Mouse (Mus musculus): ENCODE results near the gene Fam19a2.
A peak's percentile ranks its signal among the peaks of the same experiment; 100 is the strongest.

Fam19a2 gene

DNA sequence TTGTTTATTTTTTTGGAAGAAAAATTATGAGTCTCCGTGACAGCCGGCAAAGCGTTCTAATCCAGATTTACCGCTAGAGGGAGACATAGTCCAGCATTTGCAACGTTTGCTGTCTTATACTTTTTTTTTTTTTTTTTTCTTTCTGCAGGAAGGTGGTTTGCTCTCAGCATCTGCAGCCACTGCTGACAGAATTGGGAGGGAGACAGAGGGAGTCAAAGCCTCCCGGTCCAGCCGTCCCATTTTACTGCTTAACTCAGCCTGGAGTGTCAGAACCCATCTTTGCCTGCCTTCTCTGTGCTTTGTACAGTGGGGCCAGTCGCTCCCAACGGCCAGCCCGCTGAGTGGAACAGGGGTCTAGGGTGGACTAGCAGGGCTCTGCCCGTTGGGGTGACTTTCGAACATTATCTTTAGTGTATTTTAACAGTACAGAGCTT lies at the start of gene Fam19a2:
Gene Fam19a2 (plus strand): TSS at position 121 of the 434 bp plus-strand sequence.
- peak; percentile 68 to 72 for DNase-seq (ENCODE audit: low spot score in 2 of 2)

DNA sequence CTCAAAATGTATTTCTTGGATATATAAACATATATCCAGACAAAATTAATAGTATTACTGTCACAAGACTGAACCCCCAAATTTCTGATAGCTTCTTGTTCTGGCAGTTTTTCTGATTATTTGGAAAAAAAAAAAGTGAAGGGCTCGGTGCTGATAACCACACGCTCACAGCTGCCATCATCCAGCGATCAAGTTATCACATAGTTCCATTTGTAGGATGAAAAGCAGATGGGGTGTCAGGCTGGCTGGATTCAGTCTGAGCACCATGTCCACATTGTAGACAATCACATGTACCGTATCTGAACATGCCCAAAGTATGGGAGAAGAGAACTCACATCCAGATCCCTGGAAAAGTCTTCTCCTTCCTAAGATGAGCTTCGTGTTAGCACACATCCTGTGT lies 41.0 kb upstream of the Fam19a2 start:
- no peak for DNase-seq (ENCODE audit: low spot score in 2 of 2)

DNA sequence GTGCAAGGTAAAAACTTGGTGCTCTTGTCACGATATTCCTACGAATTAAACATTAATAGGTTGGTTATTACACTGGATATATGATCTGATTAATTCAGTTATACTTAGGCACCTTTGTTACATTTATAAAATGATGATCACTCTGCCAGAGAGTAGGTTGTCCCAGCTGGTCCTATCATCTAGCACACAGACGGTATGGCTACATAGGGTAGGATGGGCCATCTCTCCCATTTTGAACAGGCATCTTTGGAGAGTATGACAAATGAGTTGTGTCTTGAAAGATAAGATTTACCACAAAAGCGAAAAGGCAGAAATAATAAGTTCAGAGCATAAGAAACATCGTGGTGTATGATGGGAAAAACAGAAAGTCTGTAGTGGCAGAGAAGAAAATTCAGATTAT lies 34.4 kb upstream of the Fam19a2 start:
- no peak for DNase-seq (ENCODE audit: low spot score in 2 of 2)

DNA sequence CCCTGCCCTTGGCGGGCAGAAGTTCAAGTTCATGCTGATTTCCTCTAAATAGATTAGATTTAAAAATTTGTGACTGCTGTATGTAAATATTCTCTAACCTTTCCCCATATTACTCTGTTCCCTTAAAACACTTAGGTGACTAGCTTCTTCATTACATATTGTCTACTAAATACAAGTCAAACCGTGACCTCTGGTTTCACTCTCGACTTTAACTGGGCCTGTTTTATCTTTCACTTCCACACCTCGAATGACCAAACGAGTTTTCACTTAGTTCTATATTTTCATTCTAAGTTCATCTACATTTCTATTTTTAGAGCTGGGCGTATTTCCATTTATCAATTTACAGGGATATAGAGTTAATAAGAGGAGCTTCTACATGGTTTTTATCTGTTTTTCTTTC lies 15.7 kb upstream of the Fam19a2 start:
- DNase-seq (ENCODE audit: low spot score in 2 of 2), result no peak

DNA sequence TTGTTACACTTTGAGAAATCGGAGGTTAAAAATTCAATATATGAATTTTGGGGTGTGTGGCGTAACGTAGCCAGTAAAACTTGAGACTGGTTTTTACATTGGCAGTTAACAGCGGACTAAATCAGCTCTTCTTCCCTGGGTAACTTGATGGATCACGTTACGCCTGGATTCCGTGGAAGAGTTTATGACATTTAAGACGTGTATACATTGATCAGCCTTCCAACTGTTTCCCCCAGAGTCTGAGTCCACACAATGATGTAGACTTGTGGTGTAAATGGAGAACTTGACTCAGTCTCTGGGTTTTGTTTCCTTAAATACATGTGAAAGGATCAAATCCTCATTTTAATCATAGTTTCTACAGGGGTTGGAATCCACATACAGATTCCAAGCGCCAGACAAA lies 11.9 kb upstream of the Fam19a2 start:
- DNase-seq (ENCODE audit: low spot score in 2 of 2), result no peak

DNA sequence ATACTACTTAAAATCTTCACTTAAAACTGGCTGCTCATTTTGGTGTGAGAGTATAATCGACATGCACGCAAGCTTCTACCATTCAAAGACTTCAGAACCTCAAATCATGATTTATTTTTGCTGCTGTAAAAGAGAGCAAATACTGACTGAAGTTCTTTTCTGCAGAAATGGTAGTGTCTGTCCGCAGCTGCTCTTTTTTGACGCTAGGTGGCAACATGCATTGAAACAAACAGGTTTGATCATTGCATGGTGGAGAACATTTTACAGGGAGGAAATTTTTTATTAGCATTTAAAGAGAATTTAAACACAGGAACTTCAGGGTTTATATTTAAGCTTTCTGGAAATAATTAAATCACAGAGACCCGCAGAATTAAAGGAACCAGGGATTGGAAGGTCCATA lies 9.5 kb upstream of the Fam19a2 start:
- DNase-seq (ENCODE audit: low spot score in 2 of 2), result peak; percentile 54 to 65

DNA sequence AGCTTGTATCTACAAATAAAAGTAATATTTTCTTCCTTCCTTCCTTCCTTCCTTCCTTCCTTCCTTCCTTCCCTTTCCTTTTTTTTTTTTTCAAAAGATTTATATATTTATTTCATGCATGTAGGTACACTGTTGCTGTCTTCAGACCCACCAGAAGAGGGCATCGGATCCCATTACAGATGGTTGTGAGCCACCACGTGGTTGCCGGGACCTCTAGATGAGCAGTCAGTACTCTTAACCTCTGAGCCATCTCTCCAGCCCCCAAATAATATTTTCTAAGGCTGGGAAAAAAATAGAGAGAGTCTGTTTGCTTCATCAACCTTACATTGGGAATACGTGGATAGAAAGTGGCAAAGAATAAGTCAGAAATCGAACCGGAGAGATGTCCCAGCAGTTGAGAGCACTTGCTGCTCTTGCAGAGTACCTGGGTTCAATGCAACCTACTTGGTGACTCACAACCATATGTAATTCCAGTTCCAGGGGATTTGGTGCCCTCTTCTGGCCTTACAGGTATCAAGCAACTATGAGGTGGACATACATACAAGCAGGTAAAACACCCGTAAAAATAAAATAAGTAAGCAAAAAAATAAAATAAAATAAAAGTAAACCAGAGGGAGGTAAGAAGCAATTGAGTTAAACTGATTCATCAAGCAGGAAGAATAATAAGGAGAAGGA lies 8.0 kb upstream of the Fam19a2 start:
- no peak for DNase-seq (ENCODE audit: low spot score in 2 of 2)

DNA sequence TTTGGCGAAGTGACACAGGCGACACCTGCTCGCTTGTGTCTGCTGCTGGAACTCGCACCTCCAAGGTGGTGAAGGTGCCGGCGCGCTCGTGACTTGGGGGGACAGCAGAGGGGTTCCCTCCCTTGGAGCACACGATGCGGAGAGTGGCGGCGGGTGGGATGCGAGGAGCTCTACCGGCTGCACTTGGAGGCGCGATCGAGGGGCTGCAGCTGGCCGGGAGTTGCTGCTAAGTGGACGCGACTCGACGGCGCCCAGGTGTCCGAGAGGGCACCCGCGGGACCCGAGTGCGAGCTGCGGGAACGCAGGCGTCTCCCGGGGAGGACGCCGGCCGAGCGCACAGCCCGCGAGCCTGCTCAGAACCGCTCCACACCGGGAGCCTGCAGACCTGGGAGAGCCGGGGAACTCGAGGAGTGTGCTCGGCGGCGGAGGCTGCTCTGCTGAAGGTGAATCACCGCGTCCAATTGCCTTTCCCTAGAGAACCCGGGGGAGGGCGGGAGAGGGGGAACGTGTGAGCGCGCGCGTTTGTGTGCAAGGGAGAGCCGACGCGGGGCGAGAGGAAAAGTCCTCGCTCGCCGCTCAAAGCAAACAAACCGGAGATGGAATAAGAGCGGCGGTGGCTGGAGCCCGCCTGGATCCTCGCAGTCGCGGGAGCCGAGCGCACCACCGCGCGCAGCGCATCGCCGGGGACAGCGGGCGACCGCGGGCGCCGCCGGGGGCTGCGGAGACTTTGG lies 830 bp downstream of the Fam19a2 start:
- peak; percentile 77 to 80 for DNase-seq (ENCODE audit: low spot score in 2 of 2)

DNA sequence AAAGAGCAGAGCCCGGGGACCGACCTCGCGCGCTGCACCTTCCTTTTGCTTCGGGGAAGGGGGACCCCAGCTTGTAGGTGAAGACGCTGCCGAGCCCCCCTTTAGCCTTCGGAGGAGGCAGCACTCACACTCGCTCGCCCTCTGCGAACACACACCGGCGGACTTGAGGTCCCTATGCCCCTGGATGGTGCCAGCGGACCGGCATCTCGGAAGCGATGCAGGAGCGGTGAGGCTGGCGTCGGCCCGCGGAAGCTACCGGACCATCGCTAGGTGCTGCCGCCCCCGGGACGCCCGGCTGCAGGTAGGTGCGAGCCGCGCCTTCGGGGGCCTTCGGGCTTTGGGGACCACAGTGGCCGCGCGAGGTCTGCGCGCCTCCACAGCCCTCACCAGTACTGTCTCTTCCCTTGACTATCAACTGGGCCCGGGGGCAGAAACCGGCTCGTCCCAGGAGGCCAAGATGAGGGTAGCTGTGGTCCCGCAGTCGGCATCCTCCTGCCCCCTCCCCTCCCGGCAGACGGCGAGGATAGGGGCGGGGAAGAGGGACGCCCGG lies 1.5 kb downstream of the Fam19a2 start:
- DNase-seq (ENCODE audit: low spot score in 2 of 2), result peak; percentile 37 to 40

DNA sequence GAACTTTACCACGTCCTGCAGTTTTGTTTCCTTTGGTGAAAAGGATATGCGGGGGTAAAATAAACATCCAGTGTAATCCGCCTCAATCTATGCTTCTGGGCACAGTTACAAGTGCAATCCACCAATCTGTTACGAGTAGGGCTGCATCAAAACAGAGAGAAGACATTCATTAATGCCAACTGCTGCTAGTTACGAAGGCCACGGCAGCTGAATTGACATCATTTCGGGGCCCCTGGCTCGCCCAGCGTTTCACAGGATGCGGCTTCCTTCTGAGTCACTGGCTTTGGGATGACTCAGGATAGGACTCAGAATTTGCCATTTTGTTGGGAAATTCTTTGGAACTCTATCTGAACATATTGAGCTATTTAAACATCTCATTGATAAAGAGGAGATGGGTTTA lies 4.8 kb downstream of the Fam19a2 start:
- DNase-seq (ENCODE audit: low spot score in 2 of 2), result peak in 1 of 2 experiments; percentile 41

DNA sequence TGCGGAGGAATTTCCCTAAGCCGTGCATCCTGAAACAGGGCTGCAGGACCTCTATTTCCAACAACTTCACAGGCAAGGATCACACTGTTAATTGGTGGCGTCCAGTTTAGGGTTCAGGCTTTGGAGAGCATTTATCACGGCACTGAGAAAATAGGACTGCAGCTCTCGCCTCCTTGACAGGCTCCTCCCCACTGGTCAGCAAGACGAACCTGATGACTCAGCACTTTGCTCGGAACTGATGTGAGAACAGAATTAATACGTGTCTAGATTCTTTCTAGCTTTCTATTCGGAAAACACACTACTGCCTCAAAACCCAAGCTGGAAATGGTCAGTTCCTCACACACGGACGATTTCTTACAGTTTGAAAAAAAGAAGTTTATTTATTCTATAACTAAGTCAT lies 10.8 kb downstream of the Fam19a2 start:
- DNase-seq (ENCODE audit: low spot score in 2 of 2), result no peak

DNA sequence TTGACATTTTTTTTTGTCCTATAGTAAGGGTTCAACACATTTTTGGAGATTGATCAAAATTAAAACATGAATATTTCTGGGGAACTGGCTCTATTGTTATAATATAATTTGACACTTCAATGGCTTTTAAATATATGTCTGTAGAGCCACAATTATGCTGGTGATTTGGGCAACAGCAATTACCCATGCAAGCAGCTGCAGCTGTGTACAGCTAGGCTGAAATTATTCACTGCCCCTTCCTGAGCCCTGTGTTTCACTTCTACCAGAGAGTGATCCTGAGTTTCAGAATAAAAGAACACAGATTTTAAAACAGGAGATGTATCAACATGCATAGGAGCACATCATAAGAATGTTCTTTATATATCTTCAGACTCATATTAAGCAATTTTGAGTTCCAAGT lies 43.5 kb downstream of the Fam19a2 start:
- no peak for DNase-seq (ENCODE audit: low spot score in 2 of 2)

DNA sequence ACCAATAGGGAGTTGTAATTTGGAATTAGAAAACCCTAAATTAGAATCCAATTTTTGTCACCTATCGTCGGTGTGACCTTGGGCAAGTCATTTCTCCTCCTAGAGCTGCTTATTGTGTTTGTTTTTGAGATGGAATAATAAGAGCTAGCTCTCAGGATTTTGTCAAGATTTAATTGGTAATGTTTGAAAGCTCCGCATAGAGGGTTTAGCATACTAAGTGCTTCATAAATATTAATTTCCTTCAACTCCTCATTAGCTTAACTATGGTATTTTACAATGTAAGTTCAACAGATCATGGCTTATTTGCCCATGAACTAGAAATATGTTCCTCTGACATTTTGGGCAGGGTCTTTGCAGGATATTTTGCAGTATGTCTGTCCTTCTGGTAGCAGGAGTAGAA lies 62.5 kb downstream of the Fam19a2 start:
- no peak for DNase-seq (ENCODE audit: low spot score in 2 of 2)

DNA sequence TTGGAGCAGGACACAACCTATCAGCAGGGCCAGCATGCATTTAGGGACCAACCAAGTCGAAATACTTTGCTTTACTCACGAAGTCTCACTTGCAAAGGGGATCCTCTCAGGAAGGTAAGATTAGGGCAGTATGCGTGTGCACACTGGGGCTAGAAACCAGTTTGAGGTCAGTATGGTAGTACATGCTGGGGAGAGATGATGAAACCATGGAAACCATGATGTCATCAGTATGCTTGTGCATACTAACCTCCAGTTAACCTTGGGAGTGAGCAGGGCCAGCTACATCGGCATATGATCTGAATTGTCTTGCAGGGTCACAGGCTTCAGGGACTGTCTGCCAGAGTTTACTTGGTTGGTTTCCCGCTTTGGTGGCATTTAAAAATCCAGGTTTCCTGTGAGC lies 77.5 kb downstream of the Fam19a2 start:
- no peak for DNase-seq (ENCODE audit: low spot score in 2 of 2)

DNA sequence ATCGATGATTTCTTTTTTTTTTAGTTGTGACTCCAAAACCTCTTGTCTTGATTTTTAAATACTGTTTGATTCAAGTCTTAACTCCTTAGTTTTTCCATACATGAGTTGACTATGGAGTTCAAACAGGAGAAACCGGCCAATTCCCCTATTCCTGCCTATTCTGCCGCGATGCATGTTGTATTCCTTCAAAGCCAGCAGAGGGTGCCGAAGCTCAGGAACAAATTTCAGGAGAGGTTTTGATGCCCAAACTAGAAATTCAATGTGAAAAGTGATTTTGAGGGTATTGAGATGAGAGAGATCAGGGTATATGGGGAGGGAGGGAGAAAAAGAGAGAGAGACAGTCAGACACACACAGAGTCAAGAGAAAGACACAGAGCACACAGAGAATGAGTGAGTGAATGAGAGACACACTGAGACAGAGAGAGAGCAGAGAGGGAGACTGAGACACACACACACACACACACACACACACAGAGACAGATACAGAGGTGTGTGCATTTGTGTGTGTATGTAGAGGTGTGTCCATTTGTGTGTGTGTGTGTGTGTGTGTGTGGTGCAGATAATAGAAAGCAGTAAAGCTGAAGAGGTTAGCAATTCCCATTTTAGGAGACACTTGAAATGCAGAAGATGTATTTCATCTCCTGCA lies 78.9 kb downstream of the Fam19a2 start:
- peak; percentile 74 to 81 for DNase-seq (ENCODE audit: low spot score in 2 of 2)

DNA sequence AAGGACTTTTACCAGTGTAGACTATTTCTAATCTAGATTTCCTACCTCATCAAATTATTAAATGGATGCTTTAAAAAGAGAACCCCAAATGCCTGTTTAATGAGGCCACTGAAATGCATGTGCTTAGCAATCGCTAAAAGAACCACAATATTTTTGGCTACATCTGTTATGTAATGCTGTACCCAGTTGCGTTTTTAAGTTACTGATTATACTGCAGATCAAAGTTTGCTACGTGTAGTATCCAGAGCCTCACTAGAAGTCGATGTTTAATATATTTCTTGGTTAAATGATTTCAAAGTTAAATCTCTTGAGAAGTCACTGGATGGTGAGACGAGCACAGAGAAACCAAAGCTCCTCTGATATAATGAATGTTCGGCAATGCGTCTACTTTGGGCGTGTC lies 82.5 kb downstream of the Fam19a2 start:
- no peak for DNase-seq (ENCODE audit: low spot score in 2 of 2)

DNA sequence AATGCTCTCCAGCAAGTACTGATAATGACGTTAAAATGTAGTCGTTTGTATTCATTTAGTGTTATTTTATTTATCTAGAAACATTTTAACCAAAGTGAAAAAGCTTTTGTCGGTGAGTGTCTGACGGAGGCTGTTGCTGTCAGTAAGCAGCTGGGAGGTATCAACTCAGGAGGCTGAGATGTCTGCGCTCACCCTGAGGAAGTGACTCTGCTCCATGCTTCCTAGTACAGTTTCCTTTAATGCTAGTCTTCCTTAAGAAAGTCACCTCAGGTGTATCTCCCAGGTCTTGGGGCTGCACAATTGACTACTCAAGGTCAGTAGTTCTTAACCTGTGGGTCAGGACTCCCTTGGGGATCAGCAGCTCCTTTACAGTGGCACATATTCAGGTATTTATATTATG lies 89.9 kb downstream of the Fam19a2 start:
- no peak for DNase-seq (ENCODE audit: low spot score in 2 of 2)

DNA sequence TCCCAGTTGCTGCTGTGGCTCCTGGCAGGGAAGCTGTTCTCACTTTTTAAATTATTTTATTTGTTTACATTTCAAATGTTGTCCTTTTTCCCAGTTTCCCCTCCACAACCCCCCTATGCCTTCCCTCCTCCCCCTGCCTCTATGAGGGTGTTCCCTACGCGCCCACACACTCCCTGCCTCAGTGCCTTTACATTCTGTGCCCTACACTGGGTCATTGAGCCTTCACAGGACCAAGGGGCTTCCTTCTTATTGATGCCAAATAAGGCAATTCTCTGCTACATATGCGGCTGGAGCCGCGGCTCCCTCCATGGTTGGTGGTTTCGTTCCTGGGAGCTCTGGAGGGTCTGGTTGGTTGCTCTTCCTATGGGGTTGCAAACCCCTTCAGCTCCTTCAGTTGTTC lies 93.2 kb downstream of the Fam19a2 start:
- DNase-seq (ENCODE audit: low spot score in 2 of 2), result no peak

DNA sequence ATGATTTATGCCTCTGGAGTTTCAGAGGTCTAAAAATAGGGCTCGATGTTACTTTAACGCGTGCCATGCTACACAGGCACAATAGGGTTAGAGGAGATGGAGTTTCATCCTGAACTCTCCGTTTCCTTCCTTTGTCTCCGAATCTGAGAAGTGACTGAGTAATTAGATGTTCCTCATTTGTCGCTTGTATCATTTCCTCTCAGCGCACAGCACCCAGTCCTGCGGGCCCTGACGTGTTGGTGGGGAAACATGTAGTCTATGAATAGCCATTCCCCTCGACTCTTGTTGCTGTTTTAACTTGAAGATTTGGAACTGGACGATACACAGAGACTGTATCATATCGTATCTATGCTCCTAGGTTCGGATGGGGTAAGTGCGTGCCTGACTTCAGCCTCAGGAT lies 96.7 kb downstream of the Fam19a2 start:
- DNase-seq (ENCODE audit: low spot score in 2 of 2), result no peak

DNA sequence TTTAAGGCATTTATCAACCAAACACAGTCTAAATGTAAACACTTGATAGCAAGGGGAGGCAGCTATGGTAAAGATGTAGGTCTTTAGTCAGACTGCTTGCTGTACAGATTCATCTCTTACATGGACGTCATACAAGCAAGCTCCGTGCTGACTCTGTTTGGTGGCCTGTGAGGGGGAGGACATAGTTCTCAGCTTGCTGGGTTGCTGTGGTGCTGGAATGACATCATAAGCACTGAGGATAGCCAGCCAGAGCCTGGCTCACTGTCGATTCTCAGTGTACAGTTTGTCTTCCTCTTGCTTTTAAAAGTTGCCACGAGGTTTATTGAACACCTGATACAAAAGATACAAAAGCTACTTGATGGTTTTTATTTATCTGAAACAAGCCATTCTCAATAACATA lies 100.8 kb downstream of the Fam19a2 start:
- DNase-seq (ENCODE audit: low spot score in 2 of 2), result peak; percentile 44 to 56

DNA sequence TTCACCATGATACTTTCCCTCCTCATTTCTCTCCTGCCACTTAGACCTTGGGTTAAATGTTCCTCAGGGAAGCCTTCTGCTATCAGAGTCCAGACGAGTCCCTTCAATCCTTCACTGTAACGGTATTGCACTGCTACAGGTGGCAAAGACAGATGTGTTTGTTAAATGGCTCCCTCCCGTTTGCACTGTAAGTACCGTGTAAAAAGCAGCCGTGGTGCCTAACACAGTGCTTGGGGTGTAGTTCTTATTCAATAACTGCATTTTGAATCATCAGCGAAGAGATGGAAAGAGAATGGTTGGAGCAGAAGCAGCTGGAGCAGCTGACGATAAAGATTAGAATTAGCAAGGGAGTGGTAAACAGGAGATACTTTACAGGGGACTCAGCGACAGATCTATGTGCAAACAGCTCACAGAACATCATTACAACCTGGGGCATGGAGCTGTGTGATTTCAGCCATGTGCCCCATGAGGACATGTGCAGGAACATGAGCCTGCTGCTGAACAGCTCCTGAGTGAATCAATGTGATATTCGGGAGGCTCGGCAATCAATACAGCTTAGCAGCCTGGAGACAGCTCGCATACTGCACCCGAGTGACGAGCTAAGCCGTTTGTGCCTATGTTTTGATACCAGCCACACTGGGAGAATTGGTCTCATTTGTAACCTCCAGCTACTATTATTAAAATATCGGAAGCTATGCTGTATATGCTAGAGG lies 103.5 kb downstream of the Fam19a2 start:
- no peak for DNase-seq (ENCODE audit: low spot score in 2 of 2)

DNA sequence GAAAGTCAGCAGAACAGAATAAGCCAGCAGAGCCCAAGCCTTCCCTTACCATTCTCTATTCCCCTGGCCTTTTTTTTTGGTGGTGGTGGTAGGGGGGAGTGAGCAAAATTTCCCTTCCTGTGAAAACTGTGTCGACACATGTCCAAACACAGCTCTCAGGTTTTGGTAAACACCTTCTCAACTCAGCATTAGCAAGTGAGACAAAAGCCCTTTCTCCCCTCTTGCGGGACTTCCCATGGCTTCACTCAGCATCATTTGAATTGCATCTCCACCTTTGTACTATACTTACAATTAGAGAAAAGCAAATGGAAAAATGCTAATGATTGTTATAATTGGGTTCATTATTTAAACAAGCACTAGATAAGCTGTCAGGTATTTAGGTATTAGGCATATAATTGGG lies 119.5 kb downstream of the Fam19a2 start:
- DNase-seq (ENCODE audit: low spot score in 2 of 2), result no peak
